Mouse (Mus musculus) lung, adult 2 months (tissue): ENCODE data around the gene Edem3.

ENCODE experiments used
- CTCF ChIP-seq: fragments of 200-500 bp; IDR thresholded peaks from 2 replicates; pipeline ENCODE4 v1.5.1; 2011; ENCODE audit warnings: mild to moderate bottlenecking, low read length, control low read depth; ENCODE audit not compliant: insufficient read depth
- POLR2A ChIP-seq: fragments of 200-500 bp; IDR thresholded peaks from 2 replicates; pipeline ENCODE4 v1.6.1; 2011; ENCODE audit warnings: low read depth, mild to moderate bottlenecking, control low read depth, low read length, borderline replicate concordance; ENCODE audit errors: extremely low read depth

- TF ChIP-seq CTCF (no peak), POLR2A (no peak)
Measured at GRCm38 (mm10) chr1:151717624-151718023, 37.5 kb upstream of the Edem3 start.
